Mouse (Mus musculus) forebrain, embryonic 12.5 days (tissue): ENCODE measurements around the gene Emx1. TPM values are rescaled to one million over a fixed set of nuclear protein-coding genes. Genes with fewer than 3 reads are reported as not detected.
A peak's percentile ranks its signal among the peaks of the same experiment; 100 is the strongest.

Experiments
- ATAC-seq: fragments of 200-750 bp; cut with Nextera tagmentation; 2 replicates; pipeline ENCODE4 v1.8.0; 2017; ENCODE audit warnings: moderate TSS enrichment; ENCODE audit not compliant: low FRiP score
- H3K27ac ChIP-seq: fragments of 300-500 bp; sonication (generic); 2 replicates; pipeline ENCODE4 v1.5.1; 2016; ENCODE audit warnings: mild to moderate bottlenecking
- H3K27me3 ChIP-seq: fragments of 300-500 bp; sonication (generic); 2 replicates; pipeline ENCODE4 v1.6.1; 2016; ENCODE audit warnings: mild to moderate bottlenecking
- H3K36me3 ChIP-seq: fragments of 300-500 bp; sonication (generic); replicated peaks from 2 replicates; pipeline ENCODE4 v1.6.1; 2016; ENCODE audit warnings: mild to moderate bottlenecking
- H3K4me1 ChIP-seq: fragments of 300-500 bp; sonication (generic); 2 replicates; pipeline ENCODE4 v1.6.1; 2016
- H3K4me2 ChIP-seq: fragments of 300-500 bp; sonication (generic); 2 replicates; pipeline ENCODE4 v1.6.1; 2016; ENCODE audit warnings: mild to moderate bottlenecking, moderate library complexity
- H3K4me3 ChIP-seq: fragments of 300-500 bp; sonication (generic); replicated peaks from 2 replicates; pipeline ENCODE4 v1.5.1; 2016; ENCODE audit warnings: mild to moderate bottlenecking
- H3K9ac ChIP-seq: fragments of 300-500 bp; sonication (generic); 2 replicates; pipeline ENCODE4 v1.6.1; 2016; ENCODE audit warnings: mild to moderate bottlenecking
- H3K9me3 ChIP-seq: fragments of 300-500 bp; sonication (generic); 2 replicates; pipeline ENCODE4 v1.6.1; 2016
- WGBS: fragments of 180-500 bp; shearing (Covaris S2); methylation state at CpG from one replicate; pipeline ENCODE4 v1.1.7; 2016; 5-methylcytosine and 5-hydroxymethylcytosine counted together
- polyA plus RNA-seq: library from polyadenylated mRNA; unstranded; fragments of >200 nt; fragmentation: Nextera tagmentation; extraction: Ambion mirVana; gene quantifications from 2 replicates; pipeline ENCODE4 v1.2.1, GENCODE M21; 2016

Gene Emx1
- polyA plus RNA-seq, 1 experiment from 2014 or later, result 89.0 TPM

DNA sequence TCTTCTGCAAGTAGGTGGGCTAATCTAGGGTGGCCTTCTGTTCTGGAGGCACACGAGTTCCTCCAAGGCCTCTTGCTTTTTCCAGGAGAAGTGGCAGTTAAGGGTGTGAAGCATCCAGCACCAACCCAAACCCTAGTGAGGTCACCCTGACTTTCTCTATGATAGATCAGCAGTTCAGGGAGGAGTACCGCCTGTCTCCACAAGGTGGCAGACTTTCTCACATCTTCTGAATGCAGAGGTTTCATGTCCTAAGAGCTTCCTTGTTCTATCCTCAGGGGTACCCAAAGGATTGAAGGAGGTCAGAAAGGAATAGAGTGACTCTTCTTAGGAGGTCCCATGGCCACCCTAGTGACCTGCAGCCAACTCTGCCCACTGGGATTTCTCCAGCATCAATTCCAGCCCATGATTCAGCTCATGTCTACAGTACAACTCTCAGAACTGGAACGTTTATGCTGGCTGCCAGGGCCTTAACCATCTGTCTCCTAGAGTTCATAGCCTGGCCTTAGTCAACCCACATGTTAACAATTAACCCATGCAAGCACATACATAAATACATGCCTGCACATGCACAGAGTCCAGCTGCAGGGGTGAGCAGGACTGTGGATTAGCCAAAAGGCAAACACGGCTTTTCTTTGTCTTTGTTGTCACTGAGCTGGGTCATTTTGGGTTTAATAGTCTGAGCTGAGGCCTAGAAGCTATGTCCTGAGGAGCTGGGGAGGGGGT, 26.9 kb upstream of the Emx1 start:
- H3K4me3 ChIP-seq, result no peak overlapping the region
- H3K27me3 ChIP-seq, result no peaks in the 10 kb centered on the region
- 36% methylated on average over 4 of the region's 4 CpGs for WGBS
- peak overlapping the region; percentile 42; the same call in 1 of the 2 replicates for H3K27ac ChIP-seq
- H3K9ac ChIP-seq, result no peak overlapping the region
- no peak for ATAC-seq
- H3K4me1 ChIP-seq, result peaks cover 36% of the 10 kb centered on the region
- H3K4me2 ChIP-seq, result no peak overlapping the region
- no peaks in the 10 kb centered on the region for H3K9me3 ChIP-seq
- H3K36me3 ChIP-seq, result no peaks in the 10 kb centered on the region

DNA sequence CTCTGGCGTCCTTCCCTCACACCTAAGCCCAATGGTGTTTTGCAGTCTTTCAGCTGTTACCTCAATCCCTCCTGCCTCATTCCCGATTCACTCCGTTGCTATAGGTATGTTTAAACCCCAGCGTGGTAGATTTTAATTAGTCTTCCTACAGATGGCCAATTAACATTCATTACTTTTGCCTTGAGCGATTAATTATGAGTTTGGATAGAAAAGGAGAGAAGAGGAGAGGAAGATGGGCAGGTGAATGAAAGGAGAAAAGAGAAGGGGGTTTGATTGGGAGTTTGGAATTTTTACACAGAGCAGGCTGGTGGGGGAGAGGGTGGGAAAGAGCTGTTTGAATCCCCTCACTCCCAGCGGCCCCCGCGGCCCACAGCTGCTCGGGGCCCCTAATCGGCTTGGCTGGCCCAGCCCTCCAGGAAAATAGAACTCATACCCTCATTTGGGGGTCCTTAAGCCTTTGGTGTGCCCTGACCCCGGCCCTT, 21.8 kb upstream of the Emx1 start:
- Histone ChIP-seq H3K4me1 (peaks cover 33% of the 10 kb centered on the region), H3K9me3 (no peaks in the 10 kb centered on the region)

DNA sequence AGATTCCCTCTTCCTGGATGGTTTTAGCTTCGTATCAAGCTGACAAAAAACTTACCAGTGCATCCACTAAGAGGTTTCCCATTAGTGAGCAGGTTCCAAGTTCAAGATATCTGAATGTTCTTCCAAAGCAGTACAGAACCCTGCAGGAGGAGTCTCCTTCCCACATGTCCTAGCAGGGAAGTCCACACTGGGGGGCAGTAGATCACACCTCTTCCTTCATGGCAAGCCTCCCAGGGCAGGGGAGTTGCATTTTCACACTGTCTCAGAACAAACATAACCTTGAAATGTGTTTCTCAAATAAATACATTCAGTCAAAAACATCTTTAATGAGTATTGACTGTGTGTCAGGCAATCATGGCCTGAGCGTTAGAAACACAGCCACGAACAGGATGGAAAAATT, 7.7 kb upstream of the Emx1 start:
- H3K36me3 ChIP-seq, result no peaks in the 10 kb centered on the region
- WGBS, result 79% methylated on average over 3 of the region's 3 CpGs
- no peaks in the 10 kb centered on the region for H3K4me1 ChIP-seq
- no peak overlapping the region for H3K4me2 ChIP-seq
- no peaks in the 10 kb centered on the region for H3K9me3 ChIP-seq
- no peak overlapping the region for H3K4me3 ChIP-seq
- peaks cover 17% of the 10 kb centered on the region for H3K27me3 ChIP-seq
- ATAC-seq, result no peak
- no peak overlapping the region for H3K9ac ChIP-seq
- no peak overlapping the region for H3K27ac ChIP-seq

More for the DNA sequence above, 21.8 kb upstream of the Emx1 start:
- H3K4me2 ChIP-seq, result peak overlapping the region; percentile 45
- no peak overlapping the region for H3K4me3 ChIP-seq
- no peak overlapping the region for H3K9ac ChIP-seq
- H3K36me3 ChIP-seq, result no peaks in the 10 kb centered on the region
- peak; percentile 88 for ATAC-seq
- peak overlapping the region; percentile 90 for H3K27ac ChIP-seq
- H3K27me3 ChIP-seq, result no peaks in the 10 kb centered on the region
- WGBS, result 10% methylated on average over 11 of the region's 11 CpGs

DNA sequence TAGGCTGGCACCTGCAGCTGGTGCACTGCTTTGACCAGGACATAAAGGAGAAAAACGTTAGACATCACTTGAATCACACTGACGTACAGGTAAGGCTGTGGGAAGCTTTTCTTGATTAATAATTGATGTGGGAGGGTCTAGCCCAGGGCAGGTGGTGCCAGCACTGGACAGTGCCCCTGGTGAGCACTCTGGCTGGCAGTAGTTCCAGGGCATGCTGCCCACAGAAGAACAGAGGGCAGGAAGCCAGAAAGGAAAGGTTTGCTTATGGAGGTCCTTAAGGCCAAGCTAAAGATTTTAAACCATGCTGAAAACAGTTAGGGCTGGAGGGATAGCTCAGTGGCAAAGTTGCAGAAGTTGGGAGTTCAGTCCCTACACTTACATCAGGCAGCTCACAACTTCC, 7.2 kb upstream of the Emx1 start:
- no peak overlapping the region for H3K4me3 ChIP-seq
- H3K9me3 ChIP-seq, result no peaks in the 10 kb centered on the region
- H3K27ac ChIP-seq, result no peak overlapping the region
- no peak overlapping the region for H3K9ac ChIP-seq
- no peak for ATAC-seq
- peaks cover 19% of the 10 kb centered on the region for H3K27me3 ChIP-seq
- no peaks in the 10 kb centered on the region for H3K4me1 ChIP-seq
- WGBS, result 88% methylated on average over 2 of the region's 2 CpGs
- no peaks in the 10 kb centered on the region for H3K36me3 ChIP-seq
- H3K4me2 ChIP-seq, result no peak overlapping the region

DNA sequence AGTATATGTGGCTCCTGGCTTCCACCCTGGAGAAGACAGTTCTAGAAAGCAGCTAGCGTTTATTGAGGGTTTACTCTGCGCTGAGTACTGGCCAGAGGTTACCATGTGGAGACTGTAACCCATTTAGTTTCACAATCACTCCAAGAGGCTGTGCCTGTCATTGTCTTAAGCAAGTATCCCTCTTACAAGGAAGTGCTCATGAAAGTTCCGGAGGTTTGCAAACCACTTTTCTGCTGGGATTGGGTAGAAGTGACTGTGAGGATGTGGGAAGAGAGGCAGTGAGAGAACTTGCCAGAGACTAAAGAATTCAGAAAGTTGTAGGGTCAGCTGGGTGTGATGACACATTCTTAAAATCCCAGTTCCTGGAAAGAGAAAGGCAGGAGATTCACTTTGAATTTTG, 3.3 kb upstream of the Emx1 start:
- no peak overlapping the region for H3K4me2 ChIP-seq
- no peak overlapping the region for H3K4me3 ChIP-seq
- 63% methylated on average over 3 of the region's 3 CpGs for WGBS
- no peak for ATAC-seq
- H3K27me3 ChIP-seq, result peaks cover 52% of the 10 kb centered on the region
- H3K9me3 ChIP-seq, result no peaks in the 10 kb centered on the region
- no peaks in the 10 kb centered on the region for H3K36me3 ChIP-seq
- H3K4me1 ChIP-seq, result peaks cover 34% of the 10 kb centered on the region
- no peak overlapping the region for H3K27ac ChIP-seq
- H3K9ac ChIP-seq, result no peak overlapping the region

DNA sequence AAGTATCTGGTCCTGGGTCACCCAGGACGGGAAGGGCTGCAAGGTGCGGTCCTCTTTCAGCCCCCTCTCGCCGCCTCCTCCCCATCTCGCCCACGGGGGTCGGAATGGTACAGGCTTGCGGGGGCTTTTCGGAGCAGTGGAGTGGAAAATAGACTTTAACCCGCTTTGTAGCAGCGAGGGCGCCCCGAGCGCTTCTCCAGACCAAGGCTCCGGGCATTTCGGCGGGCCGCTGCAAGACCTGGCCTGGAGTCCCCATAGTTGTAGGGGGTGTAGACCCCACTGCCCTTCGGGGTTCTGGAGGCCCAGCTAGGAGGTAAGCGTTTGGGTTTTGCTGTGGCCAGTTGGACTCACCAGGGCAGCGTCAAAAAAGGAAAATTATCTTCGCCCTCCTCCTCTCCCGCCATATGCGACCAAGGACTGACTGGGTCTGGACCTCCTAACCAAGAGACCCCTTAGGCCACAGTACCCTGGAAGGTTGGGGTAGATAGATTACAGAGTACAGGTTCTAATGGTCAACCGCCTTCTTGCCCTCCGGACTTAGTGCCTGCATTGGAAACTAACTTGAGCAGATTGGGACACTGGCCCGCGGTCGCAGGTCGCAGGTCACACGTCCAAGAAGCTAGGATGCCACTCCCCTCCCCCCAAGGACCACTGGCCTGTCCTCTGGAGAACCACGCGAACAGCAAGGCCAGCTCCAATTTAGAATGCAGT, 1.1 kb upstream of the Emx1 start:
- H3K9me3 ChIP-seq, result no peaks in the 10 kb centered on the region
- no peaks in the 10 kb centered on the region; the same call in 1 of the 2 replicates for H3K36me3 ChIP-seq
- H3K9ac ChIP-seq, result peak overlapping the region; percentile 88
- peak overlapping the region; percentile 74 for H3K4me3 ChIP-seq
- H3K4me2 ChIP-seq, result peak overlapping the region; percentile 93
- H3K4me1 ChIP-seq, result peaks cover 47% of the 10 kb centered on the region
- peak; percentile 50; the same call in 1 of the 2 replicates for ATAC-seq
- peaks cover 68% of the 10 kb centered on the region for H3K27me3 ChIP-seq
- WGBS, result 2% methylated on average over 33 of the region's 33 CpGs
- peak overlapping the region; percentile 93 for H3K27ac ChIP-seq

DNA sequence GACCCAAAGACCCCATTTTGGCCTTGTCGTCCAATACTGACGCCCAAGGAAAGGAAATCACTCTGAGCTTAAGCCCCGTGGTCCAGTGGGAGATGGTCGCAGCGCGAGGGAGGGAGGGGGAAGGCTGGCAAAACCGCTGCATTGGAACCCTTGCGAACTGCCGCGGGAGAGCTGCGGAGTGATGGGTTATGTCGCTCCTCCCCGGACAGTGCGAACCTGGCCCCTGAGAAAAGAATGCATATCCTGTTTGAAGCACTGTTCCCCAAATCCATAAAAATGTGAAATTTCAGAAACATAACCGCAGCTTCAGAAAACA, 536 bp upstream of the Emx1 start:
- peak overlapping the region; percentile 74 for H3K4me3 ChIP-seq
- peak overlapping the region; percentile 93 for H3K27ac ChIP-seq
- no peak for ATAC-seq
- H3K4me1 ChIP-seq, result peaks cover 47% of the 10 kb centered on the region
- H3K9ac ChIP-seq, result peak overlapping the region; percentile 88; the same call in 1 of the 2 replicates
- H3K9me3 ChIP-seq, result no peaks in the 10 kb centered on the region
- H3K36me3 ChIP-seq, result no peaks in the 10 kb centered on the region; the same call in 1 of the 2 replicates
- peaks cover 73% of the 10 kb centered on the region for H3K27me3 ChIP-seq
- WGBS, result 2% methylated on average over 15 of the region's 15 CpGs
- H3K4me2 ChIP-seq, result peak overlapping the region; percentile 93

DNA sequence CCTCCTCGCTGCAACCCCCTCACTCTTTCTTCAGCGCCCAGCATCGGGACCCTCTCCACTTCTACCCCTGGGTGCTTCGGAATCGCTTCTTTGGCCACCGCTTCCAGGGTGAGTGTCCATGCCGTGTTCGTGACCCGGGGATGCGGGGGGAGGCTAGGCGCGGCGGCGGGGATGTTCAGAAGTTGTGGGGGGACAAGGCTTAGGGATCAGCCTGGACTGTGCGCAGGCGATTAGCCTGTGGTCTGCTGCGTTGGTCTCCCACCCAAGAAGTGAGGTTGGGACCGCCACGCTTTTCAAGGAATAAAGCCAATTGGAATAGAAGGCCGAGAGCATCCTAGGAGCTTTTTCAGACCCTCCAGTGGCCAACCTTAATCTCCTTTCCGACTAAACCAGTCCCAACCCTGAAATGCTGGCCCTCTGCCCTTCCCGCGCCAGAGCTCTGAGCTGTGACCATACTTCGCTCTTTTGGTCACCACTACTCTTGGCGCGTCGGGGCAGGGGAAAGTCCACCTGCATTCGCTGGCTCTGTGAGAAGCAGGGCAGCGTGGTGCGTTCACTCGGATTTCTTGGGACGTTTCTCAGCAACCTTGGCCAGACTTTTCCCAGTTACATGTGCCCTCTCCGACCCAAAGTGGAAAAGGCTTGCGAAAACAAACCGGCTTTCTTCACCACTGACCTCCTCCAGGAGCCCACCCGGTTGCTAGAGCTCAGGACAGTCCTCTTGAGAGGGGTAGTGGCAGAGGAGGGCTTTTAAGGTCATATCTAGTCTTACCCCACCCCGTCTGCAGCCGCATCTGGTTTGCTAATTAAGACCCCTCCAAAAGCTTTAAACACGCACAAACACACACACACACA, 1.2 kb downstream of the Emx1 start:
- Histone ChIP-seq H3K9me3 (no peaks in the 10 kb centered on the region), H3K27me3 (peaks cover 91% of the 10 kb centered on the region), H3K4me2 (peak overlapping the region; percentile 93), H3K4me1 (peaks cover 51% of the 10 kb centered on the region), H3K9ac (peak overlapping the region; percentile 88), H3K4me3 (peak overlapping the region; percentile 74), H3K36me3 (no peaks in the 10 kb centered on the region; the same call in 1 of the 2 replicates), H3K27ac (peak overlapping the region; percentile 93)
- no peak for ATAC-seq
- WGBS, result 1% methylated on average over 39 of the region's 39 CpGs

DNA sequence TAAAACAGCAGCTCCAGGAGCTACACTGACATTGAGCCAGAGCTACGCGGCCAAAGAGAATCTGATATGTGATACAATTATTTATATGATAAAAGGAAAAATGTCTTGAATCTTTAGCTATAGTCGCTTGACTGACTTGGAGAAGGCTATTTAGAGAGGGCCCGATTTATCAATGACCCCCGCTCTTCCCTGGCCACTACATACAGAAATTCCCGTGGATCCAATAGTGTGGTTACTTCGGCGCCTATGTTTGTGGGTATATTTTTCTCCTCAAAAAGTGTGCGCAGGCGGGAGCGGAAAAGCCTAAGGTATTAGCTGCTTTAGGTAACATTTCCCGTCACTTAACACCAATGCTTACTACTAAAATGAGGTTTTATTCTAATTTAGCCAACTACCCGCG, 2.1 kb downstream of the Emx1 start:
- peaks cover 59% of the 10 kb centered on the region for H3K4me1 ChIP-seq
- H3K9ac ChIP-seq, result peak overlapping the region; percentile 88
- H3K27ac ChIP-seq, result peak overlapping the region; percentile 79
- H3K27me3 ChIP-seq, result peaks cover 93% of the 10 kb centered on the region
- H3K9me3 ChIP-seq, result no peaks in the 10 kb centered on the region
- 4% methylated on average over 14 of the region's 14 CpGs for WGBS
- H3K36me3 ChIP-seq, result no peaks in the 10 kb centered on the region; the same call in 1 of the 2 replicates
- peak overlapping the region; percentile 74 for H3K4me3 ChIP-seq
- H3K4me2 ChIP-seq, result peak overlapping the region; percentile 93
- ATAC-seq, result no peak

DNA sequence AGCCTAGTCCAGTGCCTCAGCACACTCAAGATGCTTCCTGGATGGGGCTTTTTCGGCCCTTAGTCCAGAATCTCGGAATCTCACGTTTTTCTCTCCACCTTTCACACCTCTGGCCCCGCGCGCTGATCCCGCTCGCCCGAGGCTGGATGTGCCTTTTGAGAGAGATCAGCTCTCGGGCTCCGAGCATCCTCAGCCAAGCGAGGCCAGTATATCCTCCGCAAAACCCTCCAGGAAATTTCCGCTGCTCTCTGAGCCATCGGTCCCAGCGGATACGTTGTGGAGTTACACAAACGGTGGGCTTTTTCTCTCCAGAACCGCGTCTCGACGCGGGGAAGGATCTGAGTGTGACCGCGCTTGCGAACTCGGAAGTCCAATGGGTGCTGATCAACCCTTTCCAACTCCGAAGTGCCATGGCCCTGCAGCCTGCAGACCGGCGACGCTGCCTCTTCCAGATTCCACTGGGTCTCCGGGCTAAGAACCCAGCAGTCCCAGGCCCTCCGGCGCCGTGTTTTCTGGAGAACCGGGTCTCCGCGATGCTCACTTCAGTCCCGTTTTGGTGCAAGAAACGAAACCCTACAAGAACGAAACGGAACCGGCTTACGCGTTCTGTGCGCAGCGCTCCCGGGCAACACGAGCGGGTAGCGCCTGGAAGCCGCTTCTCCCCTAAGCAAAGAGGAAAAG, 2.8 kb downstream of the Emx1 start:
- H3K27me3 ChIP-seq, result peaks cover 95% of the 10 kb centered on the region
- no peak for ATAC-seq
- peak overlapping the region; percentile 74 for H3K4me3 ChIP-seq
- under 1% methylated on average over 52 of the region's 52 CpGs for WGBS
- peak overlapping the region; percentile 93 for H3K4me2 ChIP-seq
- H3K36me3 ChIP-seq, result no peaks in the 10 kb centered on the region; the same call in 1 of the 2 replicates
- H3K27ac ChIP-seq, result peak overlapping the region; percentile 79
- no peaks in the 10 kb centered on the region for H3K9me3 ChIP-seq
- H3K4me1 ChIP-seq, result peaks cover 59% of the 10 kb centered on the region
- H3K9ac ChIP-seq, result peak overlapping the region; percentile 88

DNA sequence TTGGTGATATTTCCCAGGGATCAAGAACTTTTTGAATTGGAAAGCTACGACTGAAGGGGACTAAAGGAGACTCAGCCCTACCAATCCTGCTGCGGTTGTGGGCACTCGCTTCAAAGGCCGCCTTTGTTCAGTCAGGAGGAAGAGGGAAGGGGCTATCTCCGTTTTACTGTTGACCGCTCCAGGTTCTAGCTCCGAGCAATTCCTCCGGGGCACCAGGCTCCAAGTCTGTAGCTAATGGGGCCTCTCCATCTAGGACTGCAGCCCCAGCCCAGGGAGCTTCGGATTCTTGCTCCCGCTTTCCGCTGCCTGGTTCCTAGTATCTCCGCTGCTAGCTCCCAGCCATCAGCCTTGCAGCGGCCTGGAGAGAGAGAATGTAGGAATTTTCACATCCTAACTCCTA, 3.4 kb downstream of the Emx1 start:
- WGBS, result 2% methylated on average over 13 of the region's 13 CpGs
- Histone ChIP-seq H3K9me3 (no peaks in the 10 kb centered on the region), H3K4me3 (peak overlapping the region; percentile 74), H3K27ac (peak overlapping the region; percentile 79), H3K9ac (peak overlapping the region; percentile 88), H3K4me2 (peak overlapping the region; percentile 93), H3K27me3 (peaks cover 93% of the 10 kb centered on the region), H3K36me3 (no peaks in the 10 kb centered on the region; the same call in 1 of the 2 replicates), H3K4me1 (peaks cover 54% of the 10 kb centered on the region)
- ATAC-seq, result no peak
